Comparison of ENCODE assay signal across 8 mouse cellular contexts in the genomic region with DNA sequence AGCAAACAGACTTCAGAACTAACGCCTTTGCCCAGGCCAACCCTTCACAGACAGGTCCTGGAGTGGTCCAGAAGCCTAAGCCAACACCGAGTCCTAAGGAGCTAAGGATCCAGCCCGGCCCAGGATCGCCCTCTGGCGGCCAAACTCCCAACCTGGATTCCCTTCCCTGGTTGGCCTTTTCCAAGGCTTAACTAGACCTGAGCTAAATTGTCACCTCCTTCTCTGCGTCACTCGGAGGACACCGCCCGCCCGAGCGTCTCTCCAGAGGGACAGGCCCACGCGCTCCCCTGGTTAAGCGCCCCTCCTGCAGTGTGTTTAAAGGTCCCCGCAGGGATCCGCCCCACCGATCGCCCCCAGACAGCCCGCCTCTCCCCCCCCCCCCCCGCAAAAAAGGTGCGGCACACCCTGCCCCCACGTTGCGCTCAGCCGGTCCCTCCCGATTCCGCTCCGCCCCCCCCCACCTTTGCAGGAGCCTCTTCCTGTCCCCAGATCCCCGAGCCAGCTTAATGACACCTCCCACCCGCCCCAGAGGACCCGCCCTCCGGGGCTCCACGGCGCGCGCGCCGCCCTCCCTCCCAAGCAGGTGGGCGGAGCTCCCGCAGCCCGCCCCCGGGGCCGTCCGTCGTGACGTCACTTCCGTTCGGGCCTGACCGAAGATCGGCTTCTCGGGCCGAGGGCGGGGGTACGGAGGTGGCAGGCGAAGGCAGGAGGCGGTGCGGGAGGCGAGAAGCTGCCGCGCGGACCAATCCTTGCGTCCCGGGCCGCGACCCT. TPM values are rescaled to one million over a fixed set of nuclear protein-coding genes. Genes with fewer than 3 reads are reported as not detected.
DNase-seq lines count a peak whose midpoint lies in the region; ATAC-seq and TF ChIP-seq lines count a peak whose summit lies in the region.

A gene (plus strand): TSS at position 633 of the 771 bp plus-strand sequence.

- H3K9ac ChIP-seq in hindbrain, embryonic 14.5 days = peak within 1 kb of the TSS; percentile 98

- H3K4me2 ChIP-seq in hindbrain, embryonic 14.5 days (replicated peaks) = peak within 1 kb of the TSS; percentile 81

- POLR2A ChIA-PET in Patski (lab: Charles Lee) = interaction anchor here (0.6 to 4.6 kb wide), 8 partner anchors 10 to 67 kb away, joined by 3 to 59 read pairs (median 5); a partner anchor contains a TSS

- WGBS in hindbrain, embryonic 14.5 days = 0% methylated on average over 49 of the region's 64 CpGs

- TF ChIP-seq CTCF in Patski (IDR thresholded peaks at IDR 0.05) = no peak

- peak within 1 kb of the TSS; percentile 95 for H3K27ac ChIP-seq in hindbrain, embryonic 14.5 days

- CTCF ChIA-PET in Patski (lab: Charles Lee) = interaction anchor here (0.8 to 8.4 kb wide), 18 partner anchors 9 to 104 kb away, joined by 3 to 86 read pairs (median 6); a partner anchor contains a TSS

- ATAC-seq in Patski = peak; percentile 90
- ATAC-seq in hindbrain, embryonic 14.5 days (ENCODE audit: low FRiP score) = peak; percentile 93

- H3K4me1 ChIP-seq in hindbrain, embryonic 14.5 days (replicated peaks; ENCODE audit: control insufficient read depth, insufficient read depth, low read length) = peaks cover 11% of the 10 kb centered on the region

- peak; percentile 93 for DNase-seq in Patski (ENCODE audit: low read depth, low spot score)
- DNase-seq in cerebellum, postnatal 14 days = peak; percentile 100
- DNase-seq in frontal cortex, postnatal 25 days (ENCODE audit: low spot score in 2 of 2) = peak; percentile 99
- peak; percentile 99 for DNase-seq in hindbrain, embryonic 14.5 days (ENCODE audit: low spot score)
- DNase-seq in layer of hippocampus, postnatal 36 days = peak; percentile 97 to 98
- peak; percentile 100 for DNase-seq in lung, postnatal 36 days
- peak; percentile 99 for DNase-seq in retina, postnatal 1 day
- DNase-seq in urinary bladder, adult 18-20 months (ENCODE audit: low spot score in 2 of 2) = peak; percentile 98 to 99

- H3K27me3 ChIP-seq in Patski = no peaks in the 10 kb centered on the region
- H3K27me3 ChIP-seq in hindbrain, embryonic 14.5 days (ENCODE audit: control insufficient read depth, insufficient read depth, low read length) = no peaks in the 10 kb centered on the region

- H3K9me3 ChIP-seq in hindbrain, embryonic 14.5 days (ENCODE audit: control insufficient read depth, low read length) = no peaks in the 10 kb centered on the region

- H3K36me3 ChIP-seq in hindbrain, embryonic 14.5 days (replicated peaks; ENCODE audit: control insufficient read depth, insufficient read depth) = peaks cover 31% of the 10 kb centered on the region

- in situ Hi-C loops in Patski (cut with MboI; ENCODE audit: low pct_unique_long_range_greater_than_20kb) = no loop called here

- H3K4me3 ChIP-seq in hindbrain, embryonic 14.5 days (replicated peaks; ENCODE audit: low read length) = peak within 1 kb of the TSS; percentile 96

RNA-seq across cellular contexts. Expression of the gene that starts here (rescaled TPM):
- polyA plus RNA-seq in Patski (2021) = 442 TPM
- polyA plus RNA-seq in hindbrain, embryonic 14.5 days (2014; fragmentation: Nextera tagmentation; extraction: Ambion mirVana) = 577 and 614 TPM in 2 replicates
- total RNA-seq in layer of hippocampus, postnatal 36 days (2021) = 100 to 1,000 TPM; 630 to 652 TPM

Comparison
In these comparisons a context has a peak if more than half of its experiments do, and no peak if none do; other contexts are left out.
1. Peak in every context shown above with its lines: DNase-seq, ATAC-seq, H3K4me3 ChIP-seq and H3K27ac ChIP-seq.